Mouse (Mus musculus): ENCODE measurements around the gene Axin2. TPM values are rescaled to one million over a fixed set of nuclear protein-coding genes. Genes with fewer than 3 reads are reported as not detected.

Gene Axin2
- total and polyA plus RNA-seq, 2 experiments from 2014 or later = 6.0 to 38.0 TPM

- ATAC-seq (peak; percentile 73), DNase-seq (ENCODE audit: low spot score) (peak; percentile 76)
- Histone ChIP-seq H3K4me3 (ENCODE audit: low read length) (no peak overlapping the region), H3K9me3 (ENCODE audit: low read length) (no peaks in the 10 kb centered on the region), H3K4me1 (ENCODE audit: insufficient read depth, low read length) (peaks cover 5% of the 10 kb centered on the region; the same call in 1 of the 2 replicates), H3K36me3 (ENCODE audit: insufficient read depth, low read length) (no peaks in the 10 kb centered on the region), H3K27me3 (ENCODE audit: insufficient read depth, low read length) (no peaks in the 10 kb centered on the region), H3K9ac (replicated peaks; ENCODE audit: low read length) (no peak overlapping the region), H3K4me2 (ENCODE audit: low read depth, low read length) (no peak overlapping the region), H3K27ac (peak overlapping the region; percentile 48; the same call in 1 of the 2 replicates)
- WGBS = 59% methylated on average over 9 of the region's 10 CpGs
- no peak for TF ChIP-seq CTCF (IDR thresholded peaks at IDR 0.05; ENCODE audit: low read depth)
These were observed 19.2 kb upstream of the Axin2 start for GRCm38 (mm10) chr11:108900718-108901488.

GRCm38 (mm10) chr11:108901670-108902069 is 18.5 kb upstream of the Axin2 start:
- ATAC-seq = peak; percentile 33; the same call in 1 of the 2 replicates
- DNase-seq (ENCODE audit: low spot score) = peak; percentile 64
- no peak overlapping the region for H3K4me2 ChIP-seq (ENCODE audit: low read depth, low read length)
- H3K27me3 ChIP-seq (ENCODE audit: insufficient read depth, low read length) = no peaks in the 10 kb centered on the region
- H3K9ac ChIP-seq (replicated peaks; ENCODE audit: low read length) = no peak overlapping the region
- 45% methylated on average over 7 of the region's 7 CpGs for WGBS
- no peaks in the 10 kb centered on the region for H3K9me3 ChIP-seq (ENCODE audit: low read length)
- peak overlapping the region; percentile 48; the same call in 1 of the 2 replicates for H3K27ac ChIP-seq
- H3K4me1 ChIP-seq (ENCODE audit: insufficient read depth, low read length) = peaks cover 5% of the 10 kb centered on the region; the same call in 1 of the 2 replicates
- H3K36me3 ChIP-seq (ENCODE audit: insufficient read depth, low read length) = no peaks in the 10 kb centered on the region
- no peak overlapping the region for H3K4me3 ChIP-seq (ENCODE audit: low read length)
- TF ChIP-seq CTCF (IDR thresholded peaks at IDR 0.05; ENCODE audit: low read depth) = no peak

GRCm38 (mm10) chr11:108902303-108902702 is 17.8 kb upstream of the Axin2 start:
- Histone ChIP-seq H3K4me3 (ENCODE audit: low read length) (no peak overlapping the region), H3K4me2 (ENCODE audit: low read depth, low read length) (no peak overlapping the region), H3K9me3 (ENCODE audit: low read length) (no peaks in the 10 kb centered on the region), H3K9ac (replicated peaks; ENCODE audit: low read length) (no peak overlapping the region), H3K36me3 (ENCODE audit: insufficient read depth, low read length) (no peaks in the 10 kb centered on the region), H3K27ac (no peak overlapping the region), H3K27me3 (ENCODE audit: insufficient read depth, low read length) (no peaks in the 10 kb centered on the region), H3K4me1 (ENCODE audit: insufficient read depth, low read length) (0 out of 2 replicates have a peak, but pooled peaks cover 5% of the 10 kb centered on the region)
- no peak for DNase-seq (ENCODE audit: low spot score)
- no peak for ATAC-seq
- no peak for TF ChIP-seq CTCF (IDR thresholded peaks at IDR 0.05; ENCODE audit: low read depth)
- 81% methylated on average over 4 of the region's 4 CpGs for WGBS

GRCm38 (mm10) chr11:108906590-108907254 is 13.4 kb upstream of the Axin2 start:
- DNase-seq (ENCODE audit: low spot score) (no peak), ATAC-seq (no peak)
- no peak overlapping the region for H3K4me3 ChIP-seq (ENCODE audit: low read length)
- no peaks in the 10 kb centered on the region for H3K27me3 ChIP-seq (ENCODE audit: insufficient read depth, low read length)
- no peaks in the 10 kb centered on the region for H3K36me3 ChIP-seq (ENCODE audit: insufficient read depth, low read length)
- no peak for TF ChIP-seq CTCF (IDR thresholded peaks at IDR 0.05; ENCODE audit: low read depth)
- no peaks in the 10 kb centered on the region for H3K9me3 ChIP-seq (ENCODE audit: low read length)
- H3K9ac ChIP-seq (replicated peaks; ENCODE audit: low read length) = no peak overlapping the region
- H3K4me1 ChIP-seq (ENCODE audit: insufficient read depth, low read length) = no peaks in the 10 kb centered on the region
- no peak overlapping the region for H3K27ac ChIP-seq
- 81% methylated on average over 7 of the region's 7 CpGs for WGBS
- no peak overlapping the region for H3K4me2 ChIP-seq (ENCODE audit: low read depth, low read length)

GRCm38 (mm10) chr11:108909396-108910195 is 10.6 kb upstream of the Axin2 start:
- H3K9ac ChIP-seq (replicated peaks; ENCODE audit: low read length) = no peak overlapping the region
- WGBS = 18% methylated on average over 23 of the region's 24 CpGs

GRCm38 (mm10) chr11:108910328-108910886 is 9.7 kb upstream of the Axin2 start:
- WGBS = 18% methylated on average over 14 of the region's 14 CpGs

More at GRCm38 (mm10) chr11:108909396-108910195, 10.6 kb upstream of the Axin2 start:
- no peak overlapping the region for H3K27ac ChIP-seq
- DNase-seq (ENCODE audit: low spot score) (no peak), ATAC-seq (no peak)
- no peaks in the 10 kb centered on the region for H3K9me3 ChIP-seq (ENCODE audit: low read length)
- H3K4me1 ChIP-seq (ENCODE audit: insufficient read depth, low read length) = no peaks in the 10 kb centered on the region
- peak overlapping the region; percentile 40 for H3K4me2 ChIP-seq (ENCODE audit: low read depth, low read length)
- no peak overlapping the region for H3K4me3 ChIP-seq (ENCODE audit: low read length)
- no peak for TF ChIP-seq CTCF (IDR thresholded peaks at IDR 0.05; ENCODE audit: low read depth)
- H3K36me3 ChIP-seq (ENCODE audit: insufficient read depth, low read length) = no peaks in the 10 kb centered on the region
- H3K27me3 ChIP-seq (ENCODE audit: insufficient read depth, low read length) = no peaks in the 10 kb centered on the region

More at GRCm38 (mm10) chr11:108910328-108910886, 9.7 kb upstream of the Axin2 start:
- Histone ChIP-seq H3K27ac (no peak overlapping the region), H3K4me3 (ENCODE audit: low read length) (no peak overlapping the region), H3K36me3 (ENCODE audit: insufficient read depth, low read length) (no peaks in the 10 kb centered on the region), H3K9ac (replicated peaks; ENCODE audit: low read length) (no peak overlapping the region), H3K4me2 (ENCODE audit: low read depth, low read length) (peak overlapping the region; percentile 40; the same call in 1 of the 2 replicates), H3K4me1 (ENCODE audit: insufficient read depth, low read length) (no peaks in the 10 kb centered on the region), H3K27me3 (ENCODE audit: insufficient read depth, low read length) (no peaks in the 10 kb centered on the region), H3K9me3 (ENCODE audit: low read length) (no peaks in the 10 kb centered on the region)
- no peak for TF ChIP-seq CTCF (IDR thresholded peaks at IDR 0.05; ENCODE audit: low read depth)
- ATAC-seq (no peak), DNase-seq (ENCODE audit: low spot score) (no peak)

Measured in hindbrain, postnatal 0 days (tissue).